Mouse (Mus musculus) cortical plate, adult 2 months (tissue): Measurements from ENCODE around the gene Zfp36.

Experiments used
- CTCF ChIP-seq: fragments of 200-500 bp; IDR thresholded peaks from 2 replicates; pipeline ENCODE4 v1.5.1; 2011; ENCODE audit warnings: mild to moderate bottlenecking, control low read depth, low read length; ENCODE audit not compliant: insufficient read depth; ENCODE audit errors: extremely low read depth
- POLR2A ChIP-seq: fragments of 200-500 bp; IDR thresholded peaks from 2 replicates; pipeline ENCODE4 v1.6.1; 2011; ENCODE audit warnings: mild to moderate bottlenecking, low read length, control low read depth; ENCODE audit not compliant: insufficient read depth; ENCODE audit errors: extremely low read depth

DNA sequence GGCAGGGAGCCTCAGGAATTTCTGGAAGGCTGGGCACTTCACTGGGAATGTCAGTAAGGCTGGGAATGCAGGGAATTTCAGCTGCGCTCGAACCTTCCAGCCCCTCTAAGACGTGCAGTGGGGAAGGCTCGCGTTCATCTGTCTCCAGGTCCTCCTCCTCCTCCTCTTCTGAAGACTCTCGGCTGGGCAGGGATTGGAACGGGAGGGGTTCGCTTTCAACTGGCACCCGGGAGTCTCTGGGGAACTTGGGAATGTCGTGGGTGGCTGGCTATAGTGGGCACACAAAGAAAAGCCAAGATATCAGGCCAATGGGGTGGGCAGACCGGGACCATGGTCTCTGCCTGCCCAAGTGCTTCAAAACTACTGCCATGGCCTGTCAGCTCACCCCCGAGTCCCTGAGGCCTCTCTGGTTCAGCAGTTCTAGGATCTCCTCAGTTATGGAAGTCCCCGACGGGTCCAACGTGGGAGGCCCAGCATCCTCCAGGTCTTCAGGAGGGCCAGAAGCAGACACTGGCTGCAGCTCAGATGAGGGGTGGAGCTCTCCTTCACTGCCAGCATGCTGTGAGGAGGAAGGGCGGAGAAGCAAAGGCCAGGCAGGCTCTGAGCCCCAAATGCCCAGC is 17.5 kb downstream of the Zfp36 start:
- TF ChIP-seq POLR2A (no peak), CTCF (no peak)
